Mouse (Mus musculus): ENCODE data around the gene Mpp3. TPM values are rescaled to one million over a fixed set of nuclear protein-coding genes. Genes with fewer than 3 reads are reported as not detected.
"Not testable (repeated sequence)": the region's sequence is repeated elsewhere in the genome, so short reads cannot be mapped to it uniquely, and the experiment has no call there.

Mpp3 gene
- total and polyA plus RNA-seq, 3 experiments, result 0.12 to 3.8 (median 0.31) TPM

- H3K9ac ChIP-seq (ENCODE audit: insufficient read depth, low read depth); H3K27ac ChIP-seq (ENCODE audit: insufficient read depth, low read depth): not testable (repeated sequence)
These were observed 42.8 kb downstream of the Mpp3 start for GRCm38 (mm10) chr11:101985450-101985849.

GRCm38 (mm10) chr11:101984054-101985025, 43.9 kb downstream of the Mpp3 start, which contains the start of gene Cfap97d1:
TSS of gene Cfap97d1 (plus strand) at chr11:101984279.
- peaks cover 19 to 33% of the 10 kb centered on the region in 2 experiments for H3K36me3 ChIP-seq (replicated peaks in 1 of 2; ENCODE audit: control insufficient read depth in 1 of 2, insufficient read depth in 1 of 2, low read length in 1 of 2)
- peaks cover 14 to 40% of the 10 kb centered on the region in 2 experiments for H3K4me1 ChIP-seq (ENCODE audit: control insufficient read depth in 1 of 2, insufficient read depth in 2 of 2)
- peak; percentile 99 for DNase-seq (ENCODE audit: extremely low read depth)
- H3K4me2 ChIP-seq (ENCODE audit: insufficient read depth, low read depth, poor library complexity, severe bottlenecking), result peak within 1 kb of the TSS; percentile 83
- H3K79me2 ChIP-seq (replicated peaks; ENCODE audit: control insufficient read depth, extremely low read depth, insufficient read depth, poor library complexity, severe bottlenecking), result no peaks in the 10 kb centered on the region
- peak within 1 kb of the TSS; percentile 72 for H3K9ac ChIP-seq (ENCODE audit: insufficient read depth, low read depth)
- peaks cover 39% of the 10 kb centered on the region for H3K27me3 ChIP-seq (replicated peaks)
- H3K4me3 ChIP-seq (replicated peaks in 1 of 3; ENCODE audit: low read depth in 2 of 3, low read length in 2 of 3, poor library complexity in 1 of 3), result peak within 1 kb of the TSS; percentile 54 to 78 (median 57)
- in situ Hi-C loops (cut with MboI; ENCODE audit: low pct_ligation_motif_present, low pct_unique_long_range_greater_than_20kb, low sequenced_read_pairs) (no loop called here), dilution Hi-C loops (cut with MboI; ENCODE audit: extremely low pct_ligation_motif_present, extremely low pct_unique_long_range_greater_than_20kb, low sequenced_read_pairs) (no loop called here)
- no peaks in the 10 kb centered on the region for H3K9me3 ChIP-seq (replicated peaks; ENCODE audit: low read length)
- H3K27ac ChIP-seq (ENCODE audit: insufficient read depth, low read depth), result peak within 1 kb of the TSS; percentile 44
- peak; percentile 96 for TF ChIP-seq ETS1 (conservative IDR thresholded peaks at IDR 0.05; ENCODE audit: low read depth, low read length)
- TF ChIP-seq TCF12 (IDR thresholded peaks at IDR 0.05; ENCODE audit: low read depth, low read length), result peak; percentile 71
- peak; percentile 92 for TF ChIP-seq MEF2A (IDR thresholded peaks at IDR 0.05; ENCODE audit: borderline replicate concordance, low read depth, low read length)
- TF ChIP-seq KAT2A (IDR thresholded peaks at IDR 0.05; ENCODE audit: insufficient replicate concordance, low read length), result no peak
- peak; percentile 83; the same call in 1 of the 2 replicates for TF ChIP-seq UBTF (IDR thresholded peaks at IDR 0.05; ENCODE audit: low read depth, low read length)
- TF ChIP-seq SMC3 (IDR thresholded peaks at IDR 0.05; ENCODE audit: low read depth, low read length), result no peak
- TF ChIP-seq BHLHE40 (IDR thresholded peaks at IDR 0.05; ENCODE audit: low read depth, low read length), result peak; percentile 97
- TF ChIP-seq CTCF (conservative IDR thresholded peaks at IDR 0.05 in 1 of 2, IDR thresholded peaks at IDR 0.05 in 1 of 2; ENCODE audit: low read depth in 2 of 2, low read length in 2 of 2), result 0 out of 4 replicates have a peak, but pooled peaks of 1 of the 2 experiments have one; percentile 13
- TF ChIP-seq IRF4 (IDR thresholded peaks at IDR 0.05; ENCODE audit: low read depth, low read length), result peak; percentile 57; the same call in 1 of the 2 replicates
- TF ChIP-seq MAX (IDR thresholded peaks at IDR 0.05; ENCODE audit: low read length), result peak; percentile 91
- TF ChIP-seq MAZ (IDR thresholded peaks at IDR 0.05; ENCODE audit: low read depth, low read length), result peak; percentile 44; the same call in 1 of the 2 replicates
- no peak for TF ChIP-seq E2F4 (IDR thresholded peaks at IDR 0.05; ENCODE audit: insufficient replicate concordance, low read depth, low read length)
- TF ChIP-seq MXI1 (IDR thresholded peaks at IDR 0.05; ENCODE audit: low read depth, low read length), result peak; percentile 98
- no peak; the same call in 1 of the 2 replicates for TF ChIP-seq TBP (conservative IDR thresholded peaks at IDR 0.05; ENCODE audit: low read depth, low read length)
- peak; percentile 72 for TF ChIP-seq POLR2A (IDR thresholded peaks at IDR 0.05; ENCODE audit: low read depth, low read length)
- no peak for TF ChIP-seq ZNF384 (IDR thresholded peaks at IDR 0.05; ENCODE audit: low read depth, low read length)
- TF ChIP-seq HCFC1 (IDR thresholded peaks at IDR 0.05; ENCODE audit: low read depth, low read length), result peak; percentile 50; the same call in 1 of the 2 replicates
- peak; percentile 86 for TF ChIP-seq ELF1 (IDR thresholded peaks at IDR 0.05; ENCODE audit: low read depth, low read length)
- no peak for TF ChIP-seq MAFK (IDR thresholded peaks at IDR 0.05; ENCODE audit: insufficient replicate concordance, low read length)
- TF ChIP-seq PAX5 (IDR thresholded peaks at IDR 0.05; ENCODE audit: low read length), result peak; percentile 81; the same call in 1 of the 2 replicates
- peak; percentile 72 for TF ChIP-seq NELFE (IDR thresholded peaks at IDR 0.05; ENCODE audit: low read depth, low read length)
- TF ChIP-seq ZKSCAN1 (IDR thresholded peaks at IDR 0.05; ENCODE audit: borderline replicate concordance, low read depth, low read length), result no peak
- TF ChIP-seq JUN (IDR thresholded peaks at IDR 0.05; ENCODE audit: insufficient read depth, low read depth, low read length), result peak; percentile 80
- TF ChIP-seq EP300 (IDR thresholded peaks at IDR 0.05; ENCODE audit: low read length), result 0 out of 2 replicates have a peak, but pooled peaks have one; percentile 36
- peak; percentile 32; the same call in 1 of the 2 replicates for TF ChIP-seq JUND (conservative IDR thresholded peaks at IDR 0.05; ENCODE audit: low read depth, low read length)
- peak; percentile 29; the same call in 1 of the 2 replicates for TF ChIP-seq CHD2 (IDR thresholded peaks at IDR 0.05; ENCODE audit: low read length)
- no peak for TF ChIP-seq CHD1 (IDR thresholded peaks at IDR 0.05; ENCODE audit: low read depth, low read length)
- TF ChIP-seq RCOR1 (conservative IDR thresholded peaks at IDR 0.05; ENCODE audit: low read depth, low read length), result no peak; the same call in 1 of the 2 replicates
- peak; percentile 94 for TF ChIP-seq ZMIZ1 (IDR thresholded peaks at IDR 0.05; ENCODE audit: low read depth, low read length)

More at GRCm38 (mm10) chr11:101985450-101985849, 42.8 kb downstream of the Mpp3 start:
- DNase-seq (ENCODE audit: extremely low read depth); H3K4me2 ChIP-seq (ENCODE audit: insufficient read depth, low read depth, poor library complexity, severe bottlenecking); dilution Hi-C loops (cut with MboI; ENCODE audit: extremely low pct_ligation_motif_present, extremely low pct_unique_long_range_greater_than_20kb, low sequenced_read_pairs); H3K79me2 ChIP-seq (replicated peaks; ENCODE audit: control insufficient read depth, extremely low read depth, insufficient read depth, poor library complexity, severe bottlenecking); H3K4me3 ChIP-seq (replicated peaks in 1 of 3; ENCODE audit: low read depth in 2 of 3, low read length in 2 of 3, poor library complexity in 1 of 3); in situ Hi-C loops (cut with MboI; ENCODE audit: low pct_ligation_motif_present, low pct_unique_long_range_greater_than_20kb, low sequenced_read_pairs); H3K9me3 ChIP-seq (replicated peaks; ENCODE audit: low read length): not testable (repeated sequence)
- H3K27me3 ChIP-seq (replicated peaks), result peaks cover 48% of the 10 kb centered on the region
- H3K36me3 ChIP-seq (replicated peaks in 1 of 2; ENCODE audit: control insufficient read depth in 1 of 2, insufficient read depth in 1 of 2, low read length in 1 of 2), result peaks cover 13 to 25% of the 10 kb centered on the region in 2 experiments
- peaks cover 14 to 40% of the 10 kb centered on the region in 2 experiments for H3K4me1 ChIP-seq (ENCODE audit: control insufficient read depth in 1 of 2, insufficient read depth in 2 of 2)
- TF ChIP-seq CTCF (conservative IDR thresholded peaks at IDR 0.05 in 1 of 2, IDR thresholded peaks at IDR 0.05 in 1 of 2; ENCODE audit: low read depth in 2 of 2, low read length in 2 of 2), result peak in 1 of 2 experiments; percentile 20; a peak in 2 of 4 replicates

All from CH12.LX (cell line).